Mouse (Mus musculus) forebrain, postnatal 0 days (tissue): ENCODE measurements around the gene Vmn2r117. TPM values are rescaled to one million over a fixed set of nuclear protein-coding genes. Genes with fewer than 3 reads are reported as not detected.
"Not testable (repeated sequence)": the region's sequence is repeated elsewhere in the genome, so short reads cannot be mapped to it uniquely, and the experiment has no call there.

Source experiments
- ATAC-seq: fragments of 200-750 bp; cut with Nextera tagmentation; 2 replicates; pipeline ENCODE4 v1.8.0; 2017; ENCODE audit warnings: mild to moderate bottlenecking, moderate library complexity
- DNase-seq: peaks from one replicate; pipeline ENCODE4 v3.0.0-alpha.2; 2015
- H3K27ac ChIP-seq: fragments of 300-500 bp; sonication (generic); 2 replicates; pipeline ENCODE4 v1.5.1; 2014; ENCODE audit warnings: low read depth, mild to moderate bottlenecking, antibody characterized with exemption, low read length, moderate library complexity, mixed read lengths
- H3K27me3 ChIP-seq: fragments of 300-500 bp; sonication (generic); 2 replicates; pipeline ENCODE4 v1.6.1; 2014; ENCODE audit warnings: mild to moderate bottlenecking, low read length, mixed read lengths; ENCODE audit not compliant: insufficient read depth
- H3K36me3 ChIP-seq: fragments of 300-500 bp; sonication (generic); 2 replicates; pipeline ENCODE4 v1.6.1; 2014; ENCODE audit warnings: mild to moderate bottlenecking, moderate library complexity; ENCODE audit not compliant: insufficient read depth
- H3K4me1 ChIP-seq: fragments of 300-500 bp; sonication (generic); 2 replicates; pipeline ENCODE4 v1.6.1; 2014; ENCODE audit warnings: antibody characterized with exemption; ENCODE audit not compliant: insufficient read depth
- H3K4me2 ChIP-seq: fragments of 300-500 bp; sonication (generic); 2 replicates; pipeline ENCODE4 v1.6.1; 2014; ENCODE audit warnings: low read depth, mild to moderate bottlenecking, moderate library complexity
- H3K4me3 ChIP-seq: fragments of 300-500 bp; sonication (generic); 2 replicates; pipeline ENCODE4 v1.5.1; 2014; ENCODE audit warnings: low read depth, low read length, mixed read lengths
- H3K9ac ChIP-seq: fragments of 300-500 bp; sonication (generic); 2 replicates; pipeline ENCODE4 v1.6.1; 2014; ENCODE audit warnings: mild to moderate bottlenecking
- H3K9me3 ChIP-seq: fragments of 300-500 bp; sonication (generic); 2 replicates; pipeline ENCODE4 v1.6.1; 2016; ENCODE audit warnings: low read length
- CTCF ChIP-seq: sonication (generic); IDR thresholded peaks from 2 replicates; pipeline ENCODE4 v1.5.1; 2016; ENCODE audit warnings: antibody characterized with exemption, control low read depth, low read depth
- WGBS: fragments of 180-500 bp; shearing (Covaris S2); extraction: QIAGEN DNeasy Blood & Tissue Kit; methylation state at CpG from one replicate; pipeline ENCODE4 v1.1.7; 2014; 5-methylcytosine and 5-hydroxymethylcytosine counted together
- polyA plus RNA-seq: library from polyadenylated mRNA; unstranded; fragments of >200 nt; fragmentation: Nextera tagmentation; extraction: Ambion mirVana; gene quantifications from 2 replicates; pipeline ENCODE4 v1.2.1, GENCODE M21; 2015
- total RNA-seq: library from RNA; depleted of rRNA; stranded (reverse); fragments of >200 nt; gene quantifications from 2 replicates; pipeline ENCODE4 v1.2.3, GENCODE M21; 2014; rRNA removed

The Vmn2r117 gene
- total RNA-seq, result not detected in 2 replicates
- not detected in 2 replicates for polyA plus RNA-seq

- 64% methylated on average over 1 of the region's 1 CpGs for WGBS
- not testable (repeated sequence) for H3K9ac ChIP-seq, DNase-seq, ATAC-seq, H3K4me1 ChIP-seq, H3K4me3 ChIP-seq, H3K27ac ChIP-seq, H3K9me3 ChIP-seq, H3K4me2 ChIP-seq, H3K27me3 ChIP-seq, H3K36me3 ChIP-seq
Observed at GRCm38 (mm10) chr17:23479599-23479998, at the start of gene Vmn2r117. Vmn2r117 (minus strand) TSS chr17:23479699.

DNA sequence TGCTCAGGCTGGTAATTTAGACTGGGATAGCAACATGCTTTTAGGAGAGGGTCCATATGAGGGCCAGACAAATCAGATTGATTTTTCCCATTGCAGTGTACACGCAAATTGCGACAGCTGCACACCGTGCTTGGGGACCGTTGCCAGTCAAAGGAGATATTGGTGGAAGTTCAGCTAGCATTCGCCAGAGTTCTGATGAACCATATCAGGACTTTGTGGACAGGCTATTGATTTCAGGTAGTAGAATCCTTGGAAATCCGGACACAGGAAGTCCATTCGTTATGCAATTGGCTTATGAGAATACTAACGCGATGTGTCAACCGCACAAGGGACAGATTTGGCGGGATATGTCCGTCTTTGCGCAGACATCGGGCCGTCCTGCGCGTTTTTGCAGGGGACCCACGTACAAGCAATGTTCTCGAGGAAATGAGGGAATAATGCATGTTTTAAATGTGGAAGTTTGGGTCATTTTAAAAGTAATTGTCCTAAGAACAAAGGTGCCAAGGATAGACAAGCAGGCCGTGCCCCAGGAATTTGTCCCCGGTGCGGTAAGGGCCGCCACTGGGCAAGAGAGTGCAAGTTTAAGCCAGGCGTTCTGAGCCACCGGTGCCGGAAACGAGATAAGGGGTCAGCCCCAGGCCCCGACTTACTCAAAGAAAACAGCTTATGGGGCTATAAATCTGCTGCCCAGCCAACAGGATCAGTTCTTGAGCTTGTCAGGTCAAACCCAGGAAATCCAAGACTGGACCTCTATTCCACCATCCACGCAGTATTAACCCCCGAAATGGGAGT is 43.6 kb upstream of the Vmn2r117 start:
- H3K36me3 ChIP-seq, H3K27me3 ChIP-seq, H3K27ac ChIP-seq, H3K4me2 ChIP-seq, H3K4me1 ChIP-seq, H3K4me3 ChIP-seq, H3K9ac ChIP-seq, DNase-seq, ATAC-seq, H3K9me3 ChIP-seq: not testable (repeated sequence)
- 81% methylated on average over 30 of the region's 30 CpGs for whole genome bisulfite sequencing

GRCm38 (mm10) chr17:23518701-23519423 is 39.4 kb upstream of the Vmn2r117 start:
- H3K9ac ChIP-seq, result no peak overlapping the region
- ATAC-seq (no peak; the same call in 1 of the 2 replicates), DNase-seq (no peak)
- no peak overlapping the region for H3K4me3 ChIP-seq
- H3K27ac ChIP-seq, result no peak overlapping the region
- H3K36me3 ChIP-seq, result no peaks in the 10 kb centered on the region
- no peak for TF ChIP-seq CTCF
- H3K4me1 ChIP-seq, result no peaks in the 10 kb centered on the region
- no peak overlapping the region for H3K4me2 ChIP-seq
- H3K27me3 ChIP-seq, result no peaks in the 10 kb centered on the region
- H3K9me3 ChIP-seq, result 0 out of 2 replicates have a peak, but pooled peaks cover 4% of the 10 kb centered on the region
- WGBS, result 78% methylated on average over 2 of the region's 2 CpGs

DNA sequence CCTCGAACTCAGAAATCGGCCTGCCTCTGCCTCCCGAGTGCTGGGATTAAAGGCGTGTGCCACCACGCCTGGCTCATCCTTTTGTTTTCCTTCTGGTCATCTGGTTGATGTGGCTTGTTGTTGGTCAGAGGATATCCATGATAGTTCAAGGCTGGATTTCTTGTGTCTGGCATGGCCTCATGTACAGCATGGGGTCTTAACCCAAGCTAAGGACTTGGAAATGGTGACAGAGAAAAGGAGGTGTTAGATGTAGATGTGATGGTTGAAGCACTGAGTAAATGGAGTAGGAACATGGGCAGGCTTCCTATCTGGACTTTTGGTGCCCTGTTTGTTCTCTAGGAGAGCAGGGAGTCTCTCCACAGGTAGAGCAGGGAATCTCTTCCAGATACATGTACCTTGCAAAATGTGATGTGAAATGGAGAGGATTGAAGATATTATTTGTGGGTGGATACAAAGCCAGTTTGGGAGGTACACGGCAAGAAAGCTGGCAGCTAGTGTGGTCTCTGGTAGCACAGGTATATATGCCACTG is 46.3 kb downstream of the Vmn2r117 start:
- Histone ChIP-seq H3K9ac (no peak overlapping the region), H3K27me3 (no peaks in the 10 kb centered on the region), H3K9me3 (peaks cover 9% of the 10 kb centered on the region), H3K27ac (no peak overlapping the region), H3K4me1 (no peaks in the 10 kb centered on the region), H3K4me3 (no peak overlapping the region), H3K4me2 (no peak overlapping the region), H3K36me3 (no peaks in the 10 kb centered on the region)
- TF ChIP-seq CTCF, result no peak
- DNase-seq (no peak), ATAC-seq (no peak)
- WGBS, result 79% methylated on average over 6 of the region's 6 CpGs

Other genes with a start within 250 kb of the Vmn2r117 start
- gene Vmn2r114, start 167.2 kb downstream of the Vmn2r117 start, total RNA-seq, result not detected in 2 replicates
- gene Vmn2r114, start 167.2 kb downstream of the Vmn2r117 start, polyA plus RNA-seq, result not detected in 2 replicates
- under 0.01 TPM in 1 of 2 replicates, not detected in the other for gene Vmn2r115, start 136.0 kb downstream of the Vmn2r117 start, total RNA-seq
- not detected in 2 replicates for gene Vmn2r115, start 136.0 kb downstream of the Vmn2r117 start, polyA plus RNA-seq
- not detected in 2 replicates for gene Vmn2r116, start 95.1 kb downstream of the Vmn2r117 start, total RNA-seq
- not detected in 2 replicates for gene Vmn2r116, start 95.1 kb downstream of the Vmn2r117 start, polyA plus RNA-seq
- 16.9 and 18.8 TPM in 2 replicates for gene Zfp213, start 84.5 kb upstream of the Vmn2r117 start, total RNA-seq
- gene Zfp213, start 84.5 kb upstream of the Vmn2r117 start, polyA plus RNA-seq, result 10.7 and 10.9 TPM in 2 replicates
- gene Zfp13, start 119.8 kb upstream of the Vmn2r117 start, total RNA-seq, result 43.0 and 47.0 TPM in 2 replicates
- 21.5 and 23.6 TPM in 2 replicates for gene Zfp13, start 119.8 kb upstream of the Vmn2r117 start, polyA plus RNA-seq
- not detected in 2 replicates for gene Zscan10, start 121.2 kb upstream of the Vmn2r117 start, total RNA-seq
- gene Zscan10, start 121.2 kb upstream of the Vmn2r117 start, polyA plus RNA-seq, result 0.18 and 0.21 TPM in 2 replicates
- gene Mmp25, start 165.6 kb upstream of the Vmn2r117 start, total RNA-seq, result 0.31 and 0.48 TPM in 2 replicates
- gene Mmp25, start 165.6 kb upstream of the Vmn2r117 start, polyA plus RNA-seq, result 0.91 and 1.1 TPM in 2 replicates
- gene Bicdl2, start 180.8 kb upstream of the Vmn2r117 start, total RNA-seq, result 0.14 TPM in 1 of 2 replicates, not detected in the other
- gene Bicdl2, start 180.8 kb upstream of the Vmn2r117 start, polyA plus RNA-seq, result 0.12 TPM in 1 of 2 replicates, not detected in the other
- gene Hcfc1r1, start 193.9 kb upstream of the Vmn2r117 start, total RNA-seq, result 82.3 and 84.6 TPM in 2 replicates
- 198 and 215 TPM in 2 replicates for gene Hcfc1r1, start 193.9 kb upstream of the Vmn2r117 start, polyA plus RNA-seq
- gene Thoc6, start 194.2 kb upstream of the Vmn2r117 start, total RNA-seq, result 14.7 and 18.2 TPM in 2 replicates
- 18.0 and 21.1 TPM in 2 replicates for gene Thoc6, start 194.2 kb upstream of the Vmn2r117 start, polyA plus RNA-seq
- 1.4 and 3.9 TPM in 2 replicates for gene Tnfrsf12a, start 197.8 kb upstream of the Vmn2r117 start, total RNA-seq
- 2.0 and 3.6 TPM in 2 replicates for gene Tnfrsf12a, start 197.8 kb upstream of the Vmn2r117 start, polyA plus RNA-seq
- gene Cldn6, start 199.6 kb upstream of the Vmn2r117 start, total RNA-seq, result 0.31 and 1.8 TPM in 2 replicates
- gene Cldn6, start 199.6 kb upstream of the Vmn2r117 start, polyA plus RNA-seq, result 0.39 and 0.76 TPM in 2 replicates
- gene Cldn9, start 204.3 kb upstream of the Vmn2r117 start, total RNA-seq, result 0.54 TPM in 1 of 2 replicates, not detected in the other
- gene Cldn9, start 204.3 kb upstream of the Vmn2r117 start, polyA plus RNA-seq, result 0.25 and 0.62 TPM in 2 replicates
- not detected in 2 replicates for gene 1520401A03Rik, start 243.1 kb upstream of the Vmn2r117 start, total RNA-seq
- gene 1520401A03Rik, start 243.1 kb upstream of the Vmn2r117 start, polyA plus RNA-seq, result not detected in 2 replicates
- gene Pkmyt1, start 246.6 kb upstream of the Vmn2r117 start, total RNA-seq, result 9.1 and 16.3 TPM in 2 replicates
- gene Pkmyt1, start 246.6 kb upstream of the Vmn2r117 start, polyA plus RNA-seq, result 14.1 and 14.5 TPM in 2 replicates